Mouse (Mus musculus): ENCODE data around the gene Adm2. TPM values are rescaled to one million over a fixed set of nuclear protein-coding genes. Genes with fewer than 3 reads are reported as not detected.

Adm2 gene
- total RNA-seq, 1 experiment = 4.6 TPM

DNA sequence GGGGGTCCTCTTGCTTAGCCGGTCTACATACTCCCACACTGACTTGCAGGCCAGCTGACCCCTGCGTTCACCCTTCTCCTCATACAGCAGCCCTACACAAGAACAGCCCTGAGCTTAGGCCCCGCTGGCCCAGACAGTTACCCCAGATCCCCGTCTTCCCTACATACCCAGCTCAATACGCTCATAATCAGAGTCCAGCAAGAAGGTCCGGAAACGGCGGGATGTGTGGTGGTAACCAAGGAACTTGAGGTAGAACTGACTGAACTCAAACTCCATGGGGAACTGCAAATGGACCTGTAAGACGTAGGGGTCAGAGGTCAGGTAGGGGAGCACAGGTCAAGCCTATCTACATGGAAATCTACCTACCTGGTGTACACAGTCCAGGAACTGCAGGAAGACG is 28.7 kb upstream of the Adm2 start:
- TF ChIP-seq ZNF384 (IDR thresholded peaks at IDR 0.05; ENCODE audit: low read depth, low read length) (no peak), MAFK (IDR thresholded peaks at IDR 0.05; ENCODE audit: insufficient read depth, low read depth, low read length) (no peak), HCFC1 (IDR thresholded peaks at IDR 0.05; ENCODE audit: borderline replicate concordance, insufficient read depth, low read length) (no peak), CHD2 (IDR thresholded peaks at IDR 0.05; ENCODE audit: low read depth, low read length) (no peak), ZC3H11A (IDR thresholded peaks at IDR 0.05; ENCODE audit: borderline replicate concordance, low read depth, low read length) (no peak)
- Histone ChIP-seq H3K9me3 (ENCODE audit: control insufficient read depth, insufficient read depth, low read depth, low read length) (no peaks in the 10 kb centered on the region), H3K4me1 (ENCODE audit: control insufficient read depth in 2 of 2, insufficient read depth in 2 of 2, low read length in 2 of 2, poor library complexity in 1 of 2) (no peaks in the 10 kb centered on the region), H3K4me3 (ENCODE audit: insufficient read depth in 1 of 2, low read depth in 1 of 2, low read length in 2 of 2, poor library complexity in 1 of 2, severe bottlenecking in 1 of 2) (no peak overlapping the region), H3K27ac (ENCODE audit: insufficient read depth, low read depth, low read length, poor library complexity, severe bottlenecking) (no peak overlapping the region), H3K9ac (ENCODE audit: insufficient read depth, low read depth, low read length, poor library complexity, severe bottlenecking) (no peak overlapping the region), H3K36me3 (ENCODE audit: control insufficient read depth, insufficient read depth, low read length, poor library complexity, severe bottlenecking) (peaks cover 52% of the 10 kb centered on the region)
- in situ Hi-C loops (cut with MboI; ENCODE audit: low sequenced_read_pairs in 2 of 2, unreplicated experiment in 2 of 2) = no loop called here
- no peak for DNase-seq (ENCODE audit: low read depth, low spot score)

DNA sequence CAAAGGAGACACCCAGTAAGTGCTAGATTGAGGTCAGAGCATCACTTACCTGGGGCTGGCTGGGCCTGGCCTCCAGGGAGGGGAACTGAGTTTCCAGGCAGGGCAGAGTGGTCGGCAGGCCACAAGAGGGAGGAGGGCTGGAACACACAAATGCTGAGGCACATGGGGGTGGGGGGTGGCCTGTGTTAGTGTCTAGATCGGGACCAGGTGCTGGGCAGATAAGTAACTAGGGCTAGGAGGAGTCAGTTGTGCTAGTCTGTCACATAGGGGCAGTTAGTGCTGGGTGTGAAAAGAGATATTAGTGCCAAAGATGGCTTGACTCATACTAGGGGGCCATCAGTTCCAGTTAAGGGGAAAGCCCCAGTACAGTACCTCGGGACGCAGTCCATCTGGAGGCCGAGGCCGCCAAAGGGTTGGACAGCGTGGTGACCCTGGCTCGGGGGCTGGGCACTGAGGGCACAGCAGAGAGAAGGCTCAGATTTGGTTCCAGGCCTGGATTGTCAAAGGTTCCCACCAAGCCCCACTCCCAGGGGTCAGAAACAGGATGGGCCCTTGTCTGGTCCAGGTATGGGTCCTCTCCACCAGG is 26.8 kb upstream of the Adm2 start:
- Histone ChIP-seq H3K36me3 (ENCODE audit: control insufficient read depth, insufficient read depth, low read length, poor library complexity, severe bottlenecking) (peaks cover 58% of the 10 kb centered on the region), H3K9ac (ENCODE audit: insufficient read depth, low read depth, low read length, poor library complexity, severe bottlenecking) (no peak overlapping the region), H3K27ac (ENCODE audit: insufficient read depth, low read depth, low read length, poor library complexity, severe bottlenecking) (no peak overlapping the region), H3K4me1 (ENCODE audit: control insufficient read depth in 2 of 2, insufficient read depth in 2 of 2, low read length in 2 of 2, poor library complexity in 1 of 2) (no peaks in the 10 kb centered on the region), H3K9me3 (ENCODE audit: control insufficient read depth, insufficient read depth, low read depth, low read length) (no peaks in the 10 kb centered on the region), H3K4me3 (ENCODE audit: insufficient read depth in 1 of 2, low read depth in 1 of 2, low read length in 2 of 2, poor library complexity in 1 of 2, severe bottlenecking in 1 of 2) (no peak overlapping the region)
- no peak for DNase-seq (ENCODE audit: low read depth, low spot score)
- no peak for TF ChIP-seq CHD2 (IDR thresholded peaks at IDR 0.05; ENCODE audit: low read depth, low read length)
- TF ChIP-seq ZNF384 (IDR thresholded peaks at IDR 0.05; ENCODE audit: low read depth, low read length) = no peak
- TF ChIP-seq MAFK (IDR thresholded peaks at IDR 0.05; ENCODE audit: insufficient read depth, low read depth, low read length) = no peak
- TF ChIP-seq HCFC1 (IDR thresholded peaks at IDR 0.05; ENCODE audit: borderline replicate concordance, insufficient read depth, low read length) = no peak
- in situ Hi-C loops (cut with MboI; ENCODE audit: low sequenced_read_pairs in 2 of 2, unreplicated experiment in 2 of 2) = no loop called here

DNA sequence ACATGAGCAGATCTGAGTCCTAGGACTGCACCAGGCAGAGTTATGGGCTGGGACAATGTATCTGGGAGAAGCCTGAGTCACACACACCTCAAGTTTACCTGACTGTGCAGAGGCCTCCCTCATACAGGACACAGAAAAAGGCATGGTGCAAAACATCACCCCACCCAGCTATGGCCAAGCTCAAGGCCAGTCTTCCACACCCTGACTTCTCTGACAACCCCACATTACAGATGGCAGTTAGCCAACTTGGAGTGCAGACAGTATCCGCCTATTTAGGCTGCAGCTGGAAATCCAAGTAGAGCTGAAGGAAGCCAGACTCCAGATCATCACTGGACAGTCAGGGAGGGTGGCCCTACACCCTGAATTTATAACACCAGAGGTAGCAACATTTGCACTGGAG is 26.1 kb upstream of the Adm2 start:
- Histone ChIP-seq H3K4me3 (ENCODE audit: insufficient read depth in 1 of 2, low read depth in 1 of 2, low read length in 2 of 2, poor library complexity in 1 of 2, severe bottlenecking in 1 of 2) (no peak overlapping the region), H3K36me3 (ENCODE audit: control insufficient read depth, insufficient read depth, low read length, poor library complexity, severe bottlenecking) (peaks cover 55% of the 10 kb centered on the region)
- DNase-seq (ENCODE audit: low read depth, low spot score) = no peak

DNA sequence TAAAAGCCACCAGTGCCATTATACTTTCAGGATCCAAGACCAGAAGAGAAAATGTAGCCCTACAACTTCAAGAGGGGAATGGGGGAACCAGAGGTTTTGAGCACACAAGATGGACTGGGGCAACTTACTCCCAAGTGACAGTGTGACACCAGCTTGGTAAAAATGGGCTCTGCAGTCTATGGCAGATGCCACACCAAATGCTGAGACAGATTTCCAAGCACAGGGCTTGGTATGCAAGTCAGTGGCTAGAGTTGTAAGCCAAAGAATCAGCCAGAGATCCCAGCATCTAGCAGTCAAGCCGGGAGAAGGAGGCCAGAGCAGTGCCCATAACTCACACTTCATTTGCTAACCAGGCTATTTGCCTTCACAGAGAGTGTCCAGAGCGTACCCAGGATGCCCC is 24.8 kb upstream of the Adm2 start:
- in situ Hi-C loops (cut with MboI; ENCODE audit: low sequenced_read_pairs in 2 of 2, unreplicated experiment in 2 of 2) = no loop called here
- no peak for TF ChIP-seq HCFC1 (IDR thresholded peaks at IDR 0.05; ENCODE audit: borderline replicate concordance, insufficient read depth, low read length)
- no peak for TF ChIP-seq ZNF384 (IDR thresholded peaks at IDR 0.05; ENCODE audit: low read depth, low read length)
- Histone ChIP-seq H3K9ac (ENCODE audit: insufficient read depth, low read depth, low read length, poor library complexity, severe bottlenecking) (no peak overlapping the region), H3K4me1 (ENCODE audit: control insufficient read depth in 2 of 2, insufficient read depth in 2 of 2, low read length in 2 of 2, poor library complexity in 1 of 2) (no peaks in the 10 kb centered on the region), H3K9me3 (ENCODE audit: control insufficient read depth, insufficient read depth, low read depth, low read length) (no peaks in the 10 kb centered on the region), H3K36me3 (ENCODE audit: control insufficient read depth, insufficient read depth, low read length, poor library complexity, severe bottlenecking) (peaks cover 62% of the 10 kb centered on the region), H3K27ac (ENCODE audit: insufficient read depth, low read depth, low read length, poor library complexity, severe bottlenecking) (no peak overlapping the region), H3K4me3 (ENCODE audit: insufficient read depth in 1 of 2, low read depth in 1 of 2, low read length in 2 of 2, poor library complexity in 1 of 2, severe bottlenecking in 1 of 2) (no peak overlapping the region)
- no peak for DNase-seq (ENCODE audit: low read depth, low spot score)

More for the DNA sequence above, 26.1 kb upstream of the Adm2 start:
- Histone ChIP-seq H3K9me3 (ENCODE audit: control insufficient read depth, insufficient read depth, low read depth, low read length) (no peaks in the 10 kb centered on the region), H3K9ac (ENCODE audit: insufficient read depth, low read depth, low read length, poor library complexity, severe bottlenecking) (no peak overlapping the region), H3K4me1 (ENCODE audit: control insufficient read depth in 2 of 2, insufficient read depth in 2 of 2, low read length in 2 of 2, poor library complexity in 1 of 2) (no peaks in the 10 kb centered on the region), H3K27ac (ENCODE audit: insufficient read depth, low read depth, low read length, poor library complexity, severe bottlenecking) (no peak overlapping the region)
- no peak for TF ChIP-seq CHD2 (IDR thresholded peaks at IDR 0.05; ENCODE audit: low read depth, low read length)
- no peak for TF ChIP-seq HCFC1 (IDR thresholded peaks at IDR 0.05; ENCODE audit: borderline replicate concordance, insufficient read depth, low read length)
- TF ChIP-seq ZNF384 (IDR thresholded peaks at IDR 0.05; ENCODE audit: low read depth, low read length) = no peak
- no peak for TF ChIP-seq ZC3H11A (IDR thresholded peaks at IDR 0.05; ENCODE audit: borderline replicate concordance, low read depth, low read length)
- no peak for TF ChIP-seq MAFK (IDR thresholded peaks at IDR 0.05; ENCODE audit: insufficient read depth, low read depth, low read length)
- in situ Hi-C loops (cut with MboI; ENCODE audit: low sequenced_read_pairs in 2 of 2, unreplicated experiment in 2 of 2) = no loop called here

DNA sequence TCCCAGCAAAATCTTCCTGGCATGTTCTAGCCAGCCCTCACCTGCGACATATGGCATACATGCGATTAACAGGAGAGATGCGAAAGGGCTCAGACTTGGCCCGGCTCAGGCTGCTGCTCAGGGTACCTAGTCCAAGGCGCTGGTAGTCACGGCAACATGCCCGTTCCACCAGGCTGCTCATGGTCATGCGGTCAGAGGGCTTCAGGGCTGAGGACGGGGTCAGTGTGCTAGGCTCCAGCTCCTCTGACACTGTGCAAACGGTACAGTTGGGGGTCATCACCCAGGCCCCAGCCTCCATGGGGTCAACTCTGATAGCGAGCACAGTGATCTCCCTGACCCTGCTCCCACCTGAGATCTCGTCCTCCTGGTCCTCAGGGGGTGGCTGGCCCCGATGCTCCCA is 22.3 kb upstream of the Adm2 start:
- in situ Hi-C loops (cut with MboI; ENCODE audit: low sequenced_read_pairs in 2 of 2, unreplicated experiment in 2 of 2) = no loop called here
- H3K9ac ChIP-seq (ENCODE audit: insufficient read depth, low read depth, low read length, poor library complexity, severe bottlenecking) = no peak overlapping the region
- peaks cover 60% of the 10 kb centered on the region for H3K36me3 ChIP-seq (ENCODE audit: control insufficient read depth, insufficient read depth, low read length, poor library complexity, severe bottlenecking)
- no peak overlapping the region for H3K4me3 ChIP-seq (ENCODE audit: insufficient read depth in 1 of 2, low read depth in 1 of 2, low read length in 2 of 2, poor library complexity in 1 of 2, severe bottlenecking in 1 of 2)
- H3K9me3 ChIP-seq (ENCODE audit: control insufficient read depth, insufficient read depth, low read depth, low read length) = no peaks in the 10 kb centered on the region
- no peak for DNase-seq (ENCODE audit: low read depth, low spot score)
- no peaks in the 10 kb centered on the region for H3K4me1 ChIP-seq (ENCODE audit: control insufficient read depth in 2 of 2, insufficient read depth in 2 of 2, low read length in 2 of 2, poor library complexity in 1 of 2)
- H3K27ac ChIP-seq (ENCODE audit: insufficient read depth, low read depth, low read length, poor library complexity, severe bottlenecking) = no peak overlapping the region
- no peak for TF ChIP-seq CHD2 (IDR thresholded peaks at IDR 0.05; ENCODE audit: low read depth, low read length)
- no peak for TF ChIP-seq HCFC1 (IDR thresholded peaks at IDR 0.05; ENCODE audit: borderline replicate concordance, insufficient read depth, low read length)
- no peak for TF ChIP-seq ZC3H11A (IDR thresholded peaks at IDR 0.05; ENCODE audit: borderline replicate concordance, low read depth, low read length)
- TF ChIP-seq MAFK (IDR thresholded peaks at IDR 0.05; ENCODE audit: insufficient read depth, low read depth, low read length) = no peak
- TF ChIP-seq ZNF384 (IDR thresholded peaks at IDR 0.05; ENCODE audit: low read depth, low read length) = no peak

All from ES-E14 (cell line).